Mouse (Mus musculus) T-helper 17 cell (primary cell): ENCODE results near the gene Ldlrad3.

Experiments used
- in situ Hi-C, 2 experiments: fragments of 300-600 bp; cut with MboI, MseI; formaldehyde crosslinking; loops; 1 replicate in 1 of 2; 2 replicates in 1 of 2; pipeline ENCODE4 v1.15.1; 2025; ENCODE audit warnings: high pct_unique_total_duplicates in 2 of 2

Ldlrad3 gene

GRCm38 (mm10) chr2:102077554-102077953 is 108.6 kb downstream of the Ldlrad3 start:
- in situ Hi-C loops, result no loop called here

DNA sequence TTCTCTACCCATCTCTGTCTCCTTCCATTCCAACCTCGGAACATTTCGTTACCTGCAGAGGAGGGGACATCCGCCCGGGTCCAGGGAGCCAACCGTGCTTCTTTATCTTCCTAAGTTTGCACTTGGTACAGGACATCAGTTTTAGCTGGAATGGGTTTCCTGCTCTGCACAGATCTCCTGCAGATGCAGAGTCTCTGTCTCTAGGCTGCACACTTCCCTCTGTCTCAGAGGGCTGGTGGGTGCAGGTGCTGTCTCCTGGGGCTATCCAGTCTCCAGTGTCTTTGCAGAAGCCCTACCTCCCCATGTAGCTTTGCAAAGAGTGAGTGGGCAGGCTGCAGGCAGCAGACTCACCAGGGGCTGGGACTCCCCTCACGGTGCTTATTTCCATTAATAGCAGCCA is 109.9 kb downstream of the Ldlrad3 start:
- in situ Hi-C loops, result no loop called here

- in situ Hi-C loops, result no loop called here
These were observed 112.7 kb downstream of the Ldlrad3 start for GRCm38 (mm10) chr2:102073266-102074037.

- in situ Hi-C loops, result no loop called here
These were observed 113.3 kb downstream of the Ldlrad3 start for GRCm38 (mm10) chr2:102072859-102073258.

DNA sequence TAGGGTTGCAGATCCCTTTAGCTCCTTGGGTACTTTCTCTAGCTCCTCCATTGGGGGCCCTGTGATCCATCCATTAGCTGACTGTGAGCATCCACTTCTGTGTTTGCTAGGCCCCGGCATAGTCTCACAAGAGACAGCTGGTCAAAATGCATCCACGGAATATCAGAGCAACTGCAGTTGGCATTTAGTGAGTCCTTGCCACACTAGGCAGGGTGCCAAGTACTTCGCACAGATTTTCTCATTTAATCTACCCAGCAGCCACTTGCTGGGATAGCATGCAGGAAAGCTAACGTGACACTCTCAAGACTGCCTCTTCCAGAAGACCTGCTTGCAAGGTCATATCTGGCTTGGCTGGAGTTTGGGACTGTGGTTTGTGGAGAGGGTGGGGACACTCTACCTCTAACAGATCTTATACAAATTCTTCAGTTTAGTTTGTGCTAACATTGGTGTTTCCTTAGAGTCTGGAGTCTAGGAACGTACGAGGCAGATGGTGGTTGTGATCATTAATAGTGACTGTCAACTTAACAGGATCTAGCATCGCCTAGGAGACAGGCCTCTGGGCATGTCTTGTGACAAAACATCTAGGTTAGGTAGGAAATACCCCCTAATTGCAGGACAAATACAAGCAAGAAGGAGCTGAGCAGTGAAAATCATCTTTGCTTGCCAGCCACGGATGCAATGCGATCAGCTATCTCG is 115.0 kb downstream of the Ldlrad3 start:
- in situ Hi-C loops, result no loop called here

DNA sequence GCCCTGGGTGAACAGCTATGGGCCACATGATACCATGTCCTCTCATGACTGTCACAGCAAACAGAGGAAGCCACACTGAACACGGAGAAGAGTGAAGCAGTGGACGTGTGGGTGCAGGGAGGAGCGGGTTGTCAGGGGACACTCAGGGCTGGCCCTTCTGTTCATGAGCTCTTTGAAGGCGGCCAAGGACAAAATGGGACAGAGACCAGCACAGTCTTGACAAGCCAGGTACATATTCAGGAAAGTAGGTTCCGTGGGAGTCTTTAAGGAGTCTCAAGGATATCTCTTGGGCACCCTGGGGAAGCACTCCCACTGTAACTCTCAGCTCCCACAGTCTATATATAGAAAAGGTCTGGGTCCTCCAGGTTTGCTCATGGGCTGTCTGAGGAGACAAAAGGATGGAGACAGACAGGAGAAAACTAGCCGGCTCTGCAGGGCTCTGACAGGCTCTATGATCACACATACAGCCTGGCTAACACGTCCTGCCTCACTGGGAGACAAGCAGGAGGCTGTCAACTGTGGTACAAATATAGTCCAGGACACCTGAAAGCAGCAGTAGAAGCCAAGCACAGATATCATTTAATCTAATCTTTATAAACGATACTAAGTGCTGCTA is 121.3 kb downstream of the Ldlrad3 start:
- in situ Hi-C loops, result no loop called here

GRCm38 (mm10) chr2:102063906-102064505 is 122.2 kb downstream of the Ldlrad3 start:
- in situ Hi-C loops, result no loop called here

- in situ Hi-C loops, result no loop called here
These were observed 123.2 kb downstream of the Ldlrad3 start for GRCm38 (mm10) chr2:102062861-102063468.

GRCm38 (mm10) chr2:102061921-102062320 is 124.3 kb downstream of the Ldlrad3 start:
- in situ Hi-C loops, result no loop called here

- in situ Hi-C loops, result no loop called here
These were observed 128.4 kb downstream of the Ldlrad3 start for GRCm38 (mm10) chr2:102057746-102058145.

GRCm38 (mm10) chr2:102057029-102057685 is 129.0 kb downstream of the Ldlrad3 start:
- in situ Hi-C loops, result no loop called here

- in situ Hi-C loops, result no loop called here
These were observed 130.0 kb downstream of the Ldlrad3 start for GRCm38 (mm10) chr2:102056144-102056543.

- in situ Hi-C loops, result no loop called here
These were observed 133.1 kb downstream of the Ldlrad3 start for GRCm38 (mm10) chr2:102052951-102053660.

DNA sequence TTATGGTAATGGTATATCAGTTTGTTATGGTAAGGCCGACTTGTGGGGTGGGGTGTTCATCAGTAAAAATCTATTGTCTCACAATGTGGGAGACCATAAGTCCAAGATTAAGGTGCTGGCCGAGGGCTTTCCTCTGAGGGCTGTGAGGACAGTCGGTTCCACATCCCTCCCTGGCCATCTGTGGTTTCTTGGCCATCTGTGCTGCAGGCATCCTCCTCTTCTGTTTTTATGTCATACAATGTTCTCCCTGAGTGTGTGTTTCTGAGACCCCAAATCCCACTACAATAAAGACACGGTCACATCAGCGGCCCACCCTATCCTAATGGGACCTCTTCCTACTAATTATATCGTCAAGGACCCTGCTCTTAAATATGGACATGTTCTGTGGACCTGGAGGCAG is 133.8 kb downstream of the Ldlrad3 start:
- in situ Hi-C loops, result no loop called here

DNA sequence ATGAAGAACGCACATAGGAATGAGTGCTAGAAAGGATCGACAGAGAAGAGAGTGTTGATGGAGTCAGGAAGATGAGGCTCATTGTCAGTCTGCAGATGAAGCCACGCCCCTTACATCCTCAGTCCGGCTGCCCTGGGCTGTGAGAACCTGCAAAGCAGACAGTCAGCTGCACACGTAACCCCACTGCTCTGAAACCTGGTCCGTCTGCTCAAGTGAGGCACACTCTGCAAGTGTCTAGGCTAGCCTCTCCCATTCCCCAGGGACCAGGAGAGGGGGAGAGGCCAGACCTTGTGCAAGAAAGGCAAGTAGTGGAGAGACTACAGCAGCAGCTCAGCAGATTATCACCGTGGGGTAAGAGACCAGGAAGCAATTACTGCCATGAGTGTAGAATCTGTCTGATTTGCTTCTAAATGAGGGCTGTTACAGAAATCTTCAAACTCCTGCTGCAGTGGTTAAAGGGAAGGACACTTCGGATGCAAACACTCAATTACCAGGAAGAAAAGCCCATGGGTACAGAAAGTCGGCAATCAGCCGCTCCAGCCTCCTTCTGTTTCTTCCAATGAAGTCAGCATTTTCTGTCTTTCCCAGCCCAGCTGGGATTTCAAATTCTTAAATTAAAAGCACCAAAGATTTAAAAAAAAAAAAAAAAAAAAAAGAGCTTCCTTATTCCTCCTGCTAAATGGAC is 136.2 kb downstream of the Ldlrad3 start:
- in situ Hi-C loops, result no loop called here

DNA sequence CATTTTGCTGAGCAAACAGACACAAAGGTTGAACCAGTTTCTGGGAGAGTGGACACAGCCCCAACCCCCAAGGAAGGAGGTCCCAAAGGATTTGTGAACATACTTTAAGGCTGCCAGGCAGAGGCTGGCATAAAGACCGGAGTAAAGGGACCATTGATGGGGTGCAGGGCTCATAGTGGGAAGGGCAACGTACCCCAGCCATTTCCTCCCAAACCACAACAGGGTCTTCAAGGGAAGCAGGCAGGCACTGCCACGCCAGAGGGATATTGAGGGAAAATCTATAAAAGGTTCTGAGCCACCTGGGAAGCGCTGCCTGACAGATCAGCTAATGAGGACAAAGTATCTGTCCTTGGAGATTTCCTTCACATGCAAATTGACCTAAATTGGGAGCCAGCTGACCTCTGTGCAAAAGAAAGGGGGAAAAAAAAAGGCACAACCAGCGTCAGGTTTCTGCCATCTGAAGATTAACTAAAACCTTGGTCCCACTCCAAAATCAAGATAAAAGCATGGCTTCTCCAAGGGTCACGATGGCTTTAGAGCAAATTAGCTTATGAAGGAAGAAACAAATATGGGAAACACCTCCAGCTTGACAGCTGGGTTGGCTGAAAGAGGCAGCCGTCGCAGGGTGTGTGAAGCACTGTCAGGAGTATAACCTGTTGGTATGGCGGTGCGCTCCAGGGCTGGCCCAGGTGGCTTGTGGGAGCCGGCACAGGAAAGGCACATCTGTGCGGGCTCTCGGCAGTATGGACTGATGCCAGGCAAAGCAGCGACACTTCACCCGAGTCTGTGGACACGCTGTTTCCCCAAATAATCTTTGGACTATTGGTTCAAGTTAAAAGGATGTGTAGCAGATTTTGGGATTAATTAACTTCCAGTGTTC is 137.6 kb downstream of the Ldlrad3 start:
- in situ Hi-C loops, result no loop called here

GRCm38 (mm10) chr2:102046481-102046880 is 139.7 kb downstream of the Ldlrad3 start:
- in situ Hi-C loops, result no loop called here

DNA sequence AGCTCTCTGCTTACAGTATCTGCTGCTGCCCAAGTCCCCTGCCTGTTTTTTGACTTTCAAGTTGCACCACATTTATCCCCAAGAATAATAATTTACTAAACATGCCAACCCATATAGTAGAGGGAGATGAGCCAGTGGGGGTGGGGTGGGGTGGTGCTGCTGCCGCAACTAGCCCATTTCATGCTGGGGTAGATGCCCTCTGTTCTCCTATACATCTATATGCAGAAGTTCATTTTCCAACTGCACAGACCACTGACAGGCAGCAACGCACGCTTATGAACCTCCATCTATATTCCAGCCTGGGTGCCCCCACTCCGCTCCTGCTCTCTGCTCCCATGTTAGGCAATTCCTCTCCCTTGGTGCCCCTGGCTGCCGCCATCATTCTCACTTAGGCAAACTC is 145.7 kb downstream of the Ldlrad3 start:
- in situ Hi-C loops, result no loop called here

GRCm38 (mm10) chr2:102040011-102040410 is 146.2 kb downstream of the Ldlrad3 start:
- in situ Hi-C loops, result no loop called here
